Mouse (Mus musculus) G1E-ER4 (cell line): Measurements from ENCODE around the gene Wwtr1. TPM values are rescaled to one million over a fixed set of nuclear protein-coding genes. Genes with fewer than 3 reads are reported as not detected.

Experiments
- GATA1 ChIP-seq: IDR thresholded peaks from one replicate; pipeline ENCODE4 v1.8.0; 2012; ENCODE audit warnings: low read length, inconsistent platforms
- polyA plus RNA-seq: library from polyadenylated mRNA; stranded (reverse); fragments of >175 nt; gene quantifications from 2 replicates; pipeline ENCODE4 v1.2.3, GENCODE M21; 2012

Gene Wwtr1
- polyA plus RNA-seq, 1 experiment, result not detected

DNA sequence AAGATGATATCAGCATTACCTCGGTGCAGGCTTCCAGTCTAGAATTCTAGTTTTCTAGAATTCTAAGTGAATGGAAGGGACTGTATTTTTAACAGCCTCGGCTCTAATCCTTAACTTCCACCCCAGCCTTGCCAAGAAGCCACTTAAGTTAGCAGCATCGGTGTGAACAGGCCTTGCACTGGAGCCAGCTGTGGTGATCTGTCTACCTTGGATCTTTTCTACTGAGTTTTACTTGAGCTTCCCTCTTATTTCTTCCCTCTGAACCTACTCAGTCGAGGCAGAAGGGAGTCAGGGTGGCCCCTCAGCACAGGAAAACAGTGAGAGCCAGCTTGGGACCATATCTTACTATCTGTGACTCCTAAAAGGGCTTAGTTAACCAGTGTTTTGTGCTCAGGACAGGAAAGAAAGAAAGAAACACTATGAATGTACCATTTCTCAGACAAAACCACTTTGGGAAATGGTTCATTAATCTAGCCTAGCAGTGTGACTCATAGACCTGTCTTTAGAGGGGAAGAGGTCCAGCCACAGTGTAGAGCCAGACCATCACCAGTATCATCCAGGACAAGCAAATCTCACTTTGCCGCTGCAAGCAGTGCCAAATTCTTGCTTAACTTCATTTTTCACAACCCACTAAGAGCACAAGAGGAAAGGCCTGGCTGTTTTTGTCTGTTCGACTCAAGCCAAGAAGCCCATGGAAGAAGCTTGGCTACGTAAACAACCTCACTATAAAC is 65.6 kb downstream of the Wwtr1 start:
- no peak for TF ChIP-seq GATA1

DNA sequence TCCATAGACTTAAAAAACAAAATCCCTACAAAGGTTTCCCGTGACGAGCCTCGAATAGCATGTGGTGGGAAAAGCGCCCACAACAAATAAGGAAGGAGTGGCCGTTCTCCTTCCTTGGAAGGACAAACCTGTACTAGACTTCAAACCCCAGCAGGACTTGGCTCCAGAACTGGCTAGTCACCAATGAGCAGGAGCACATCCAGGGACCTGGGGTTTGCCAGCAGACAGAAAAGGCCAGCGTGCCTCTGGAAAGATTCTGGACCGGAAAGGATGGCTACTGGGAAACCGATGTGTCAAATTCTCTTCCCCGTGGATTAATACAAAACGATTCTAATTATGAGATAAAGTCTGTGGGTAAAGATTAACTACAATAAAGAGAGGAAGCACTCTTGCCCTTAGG is 69.7 kb downstream of the Wwtr1 start:
- TF ChIP-seq GATA1, result no peak

DNA sequence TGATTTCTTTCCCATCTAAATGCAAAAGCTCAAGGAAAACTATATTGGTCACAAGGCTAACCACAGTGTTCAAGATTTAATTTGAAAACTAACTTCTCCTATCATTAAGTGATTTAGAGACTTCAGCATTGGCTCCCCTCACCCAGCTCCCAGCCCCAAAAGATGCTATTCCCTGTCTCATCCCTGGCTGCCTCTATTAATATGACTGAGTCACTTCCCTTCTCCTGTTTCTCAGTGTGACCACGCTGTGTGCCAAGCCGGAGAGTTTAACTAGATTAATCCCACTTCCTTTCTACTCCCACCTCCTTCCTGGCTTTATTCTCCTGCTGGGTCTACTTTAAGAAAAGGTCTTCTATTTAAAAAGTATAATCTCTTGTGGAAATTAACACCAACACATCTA is 71.0 kb downstream of the Wwtr1 start:
- no peak for TF ChIP-seq GATA1

DNA sequence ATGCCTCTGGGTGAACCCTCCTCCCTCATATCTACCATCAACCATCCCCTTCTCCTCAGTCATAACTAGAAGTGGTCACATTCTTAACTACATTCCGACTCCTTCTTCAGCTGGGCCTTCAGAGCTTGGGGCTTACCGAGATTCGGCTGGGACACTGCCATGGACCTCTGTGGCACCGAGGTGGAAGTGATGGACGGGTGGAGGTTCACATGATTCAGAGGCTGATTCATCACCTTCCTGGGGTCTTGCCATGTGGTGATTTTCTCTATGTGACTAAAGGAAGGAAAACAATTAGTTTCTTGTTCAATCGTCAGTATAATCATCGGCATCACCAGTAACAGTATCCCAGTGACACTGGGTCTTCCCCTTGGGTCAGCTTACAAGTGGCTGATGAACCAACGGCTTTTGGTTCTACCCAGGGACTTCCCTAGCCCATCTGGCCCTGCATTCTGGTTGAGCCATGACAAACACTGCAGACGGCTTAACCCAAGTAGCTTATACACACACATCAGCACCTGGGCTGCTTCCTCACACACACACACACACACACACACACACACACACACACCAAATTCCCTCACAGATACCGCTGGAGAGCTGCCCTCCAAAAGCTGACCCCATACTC is 74.0 kb downstream of the Wwtr1 start:
- TF ChIP-seq GATA1, result no peak

DNA sequence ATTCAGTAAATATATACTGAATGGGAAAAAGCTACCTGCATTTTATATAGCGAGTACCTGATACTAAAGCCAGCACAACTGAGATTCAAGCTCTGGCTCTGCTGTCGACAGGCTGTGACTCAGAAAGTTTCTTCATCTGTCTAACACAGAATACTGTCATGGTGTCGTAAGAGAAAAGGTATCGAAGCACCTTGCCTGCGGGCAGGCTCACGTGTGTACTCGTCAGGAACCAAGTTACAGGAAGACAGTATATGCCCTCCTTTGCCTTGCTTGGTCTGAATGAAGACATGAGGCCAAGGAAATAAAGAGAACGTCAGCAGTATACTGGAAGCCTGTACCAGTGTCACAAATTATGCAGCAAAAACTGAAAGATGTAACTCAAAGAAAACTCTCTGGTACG is 74.9 kb downstream of the Wwtr1 start:
- no peak for TF ChIP-seq GATA1

DNA sequence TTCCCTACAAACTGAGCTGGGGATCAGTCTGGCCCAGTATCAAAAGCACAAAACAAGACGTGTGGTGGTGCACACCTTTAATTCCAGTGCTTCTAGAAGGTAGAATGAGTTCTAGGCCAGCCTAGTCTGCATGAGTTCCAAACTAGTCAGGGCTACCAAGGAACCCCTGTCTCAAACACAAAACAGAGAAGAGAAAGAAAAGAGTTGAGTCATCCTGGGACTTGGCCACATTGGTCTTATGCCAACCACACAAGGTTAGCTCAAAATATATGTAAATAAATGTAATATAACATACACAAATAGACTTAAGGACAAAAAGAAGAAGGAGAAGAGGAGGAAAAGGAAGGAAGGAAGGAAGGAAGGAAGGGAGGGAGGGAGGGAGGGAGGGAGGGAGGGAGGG is 77.9 kb downstream of the Wwtr1 start:
- no peak for TF ChIP-seq GATA1

DNA sequence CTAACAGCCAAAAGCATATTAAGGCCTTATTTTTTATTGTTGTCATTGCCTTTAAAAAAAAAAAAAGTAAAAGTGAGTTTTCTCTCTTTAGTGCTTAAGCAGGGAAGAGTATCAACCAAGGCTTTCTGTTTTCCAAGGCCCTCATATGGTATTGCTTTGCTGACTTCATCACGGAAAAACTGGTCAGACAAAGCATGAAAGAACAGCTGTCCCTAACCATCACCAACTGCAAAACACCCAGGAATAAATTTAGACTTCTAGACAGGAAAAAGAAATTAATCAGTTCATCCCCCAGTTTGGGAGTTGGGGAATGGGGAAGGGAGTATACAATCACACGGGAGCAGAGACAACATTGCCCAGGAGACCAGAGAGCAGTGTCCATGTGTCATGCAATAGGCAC is 79.3 kb downstream of the Wwtr1 start:
- TF ChIP-seq GATA1, result no peak

DNA sequence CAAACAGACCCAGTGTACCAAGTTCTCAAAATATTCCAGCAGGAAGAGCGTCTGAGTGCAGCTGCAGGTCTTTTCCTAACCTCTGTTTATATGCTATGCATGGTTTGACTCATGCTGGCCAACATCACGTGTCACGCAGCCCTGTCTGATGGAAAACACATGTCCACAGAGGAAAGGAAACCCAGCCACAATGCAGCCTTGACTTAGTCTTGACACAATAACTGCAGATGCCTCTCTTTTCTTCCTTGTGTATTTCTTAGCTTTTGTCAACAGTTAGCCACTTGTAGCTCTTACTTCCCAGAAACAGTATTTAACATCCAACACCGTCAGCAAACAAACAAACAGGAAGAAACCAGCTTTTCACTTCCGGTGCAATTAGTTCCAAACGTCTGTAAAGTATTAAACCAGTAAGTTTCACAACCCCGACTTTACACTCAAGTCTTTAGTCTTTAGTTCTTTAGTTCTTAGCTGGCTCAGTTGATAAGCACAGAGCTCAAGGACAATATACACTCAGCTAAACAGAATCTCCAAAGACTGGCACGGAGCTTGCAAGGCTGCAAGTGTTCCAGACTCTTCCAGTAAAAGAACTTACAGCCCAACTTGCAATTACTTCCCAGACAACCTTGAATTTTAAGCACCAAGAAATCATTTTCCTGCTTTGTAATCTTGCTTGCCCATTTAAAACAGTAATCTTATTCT is 88.1 kb downstream of the Wwtr1 start:
- TF ChIP-seq GATA1, result no peak

DNA sequence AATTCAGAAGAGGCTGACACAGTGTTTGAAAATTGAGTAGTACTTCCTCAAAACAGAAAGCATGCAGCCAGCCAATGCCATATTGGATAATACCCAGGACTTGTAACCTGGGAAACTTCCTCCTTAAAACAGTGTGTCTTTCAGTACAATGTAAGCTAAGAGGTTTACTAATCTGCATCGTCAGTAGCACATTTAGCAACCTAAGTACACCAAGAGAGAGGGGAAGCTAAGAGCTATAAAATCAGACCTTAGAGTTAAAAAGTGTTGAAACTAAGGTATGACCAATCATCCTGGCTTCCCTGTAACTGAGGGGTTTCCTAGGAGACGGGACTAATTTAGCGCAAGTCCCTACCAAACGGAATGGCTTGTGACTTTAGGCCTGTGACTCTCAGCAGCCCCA is 89.6 kb downstream of the Wwtr1 start:
- no peak for TF ChIP-seq GATA1

DNA sequence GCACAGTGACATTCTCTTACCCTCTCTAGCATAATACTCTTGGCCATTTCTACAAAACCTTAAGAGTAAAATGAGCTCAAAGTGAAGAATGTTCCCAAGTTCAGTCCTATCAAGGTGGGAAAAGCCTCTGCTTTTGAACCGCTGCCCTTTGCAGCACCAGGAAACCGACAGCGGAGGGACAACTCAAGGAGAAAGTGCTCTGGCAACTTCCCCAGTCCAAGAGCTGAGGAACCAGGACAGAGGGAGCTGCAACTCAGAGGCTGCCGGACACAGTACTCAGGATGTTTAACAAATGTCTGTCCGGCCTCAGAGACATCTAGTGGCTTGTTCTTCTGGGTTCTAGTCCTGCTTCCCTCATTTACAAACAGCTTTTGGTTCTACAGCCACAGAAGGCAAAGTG is 93.7 kb downstream of the Wwtr1 start:
- no peak for TF ChIP-seq GATA1

DNA sequence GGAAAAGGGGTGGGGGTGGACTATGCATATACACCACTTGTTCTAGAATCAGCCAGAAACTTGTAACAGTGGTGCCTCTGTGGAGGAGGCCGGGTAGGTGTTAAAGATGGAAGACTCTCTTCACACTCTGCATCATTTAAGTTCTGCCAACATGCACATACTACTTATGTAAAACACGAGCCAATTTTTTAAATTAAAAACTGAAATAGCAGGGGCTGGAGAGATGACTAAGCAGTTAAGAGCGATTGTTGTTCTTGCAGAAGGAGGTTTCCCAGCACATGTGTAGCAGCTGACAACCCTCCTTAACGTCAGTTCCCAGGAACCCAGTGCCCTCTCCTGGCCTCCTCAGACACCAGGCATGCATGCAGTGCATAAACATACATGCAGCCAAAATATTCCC is 95.1 kb downstream of the Wwtr1 start:
- no peak for TF ChIP-seq GATA1

DNA sequence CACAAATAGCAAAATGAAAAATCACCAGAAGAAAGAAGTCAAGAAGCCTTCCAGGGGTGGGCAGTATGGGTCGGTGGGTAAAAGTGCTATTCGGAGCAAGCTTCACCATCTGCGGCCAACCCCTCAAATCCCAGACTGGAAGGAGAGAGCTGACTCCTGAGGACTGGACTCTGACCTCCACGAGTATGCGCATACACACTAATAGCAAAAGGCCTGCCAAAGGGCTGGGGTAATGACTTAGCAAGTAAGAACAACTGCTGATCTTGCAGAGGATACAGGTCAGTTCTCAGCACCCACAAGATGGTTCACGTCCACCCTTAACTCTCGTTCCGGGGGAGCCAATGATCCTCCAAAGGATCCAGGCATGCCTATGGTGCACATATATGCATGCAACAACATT is 101.3 kb downstream of the Wwtr1 start:
- TF ChIP-seq GATA1, result no peak

DNA sequence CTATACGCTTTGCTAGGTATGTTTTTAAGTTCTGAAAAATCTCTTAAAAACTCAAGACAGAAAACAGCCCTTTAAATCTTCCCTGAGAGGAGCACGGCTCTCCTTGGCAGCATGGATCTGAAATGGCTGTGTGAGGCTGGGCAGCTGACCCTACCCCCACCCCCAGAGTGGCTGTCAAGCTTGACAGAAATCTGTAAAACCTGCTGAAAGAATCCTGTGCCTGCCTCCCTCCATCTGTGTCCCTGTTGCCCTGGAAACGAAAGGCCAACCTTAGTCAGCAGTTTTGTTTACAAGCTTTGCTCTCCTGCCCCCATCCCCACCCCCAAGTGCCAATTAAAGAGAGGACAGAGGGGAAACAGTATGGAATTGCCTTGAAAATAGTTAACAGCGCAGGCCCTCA is 103.3 kb downstream of the Wwtr1 start:
- no peak for TF ChIP-seq GATA1

DNA sequence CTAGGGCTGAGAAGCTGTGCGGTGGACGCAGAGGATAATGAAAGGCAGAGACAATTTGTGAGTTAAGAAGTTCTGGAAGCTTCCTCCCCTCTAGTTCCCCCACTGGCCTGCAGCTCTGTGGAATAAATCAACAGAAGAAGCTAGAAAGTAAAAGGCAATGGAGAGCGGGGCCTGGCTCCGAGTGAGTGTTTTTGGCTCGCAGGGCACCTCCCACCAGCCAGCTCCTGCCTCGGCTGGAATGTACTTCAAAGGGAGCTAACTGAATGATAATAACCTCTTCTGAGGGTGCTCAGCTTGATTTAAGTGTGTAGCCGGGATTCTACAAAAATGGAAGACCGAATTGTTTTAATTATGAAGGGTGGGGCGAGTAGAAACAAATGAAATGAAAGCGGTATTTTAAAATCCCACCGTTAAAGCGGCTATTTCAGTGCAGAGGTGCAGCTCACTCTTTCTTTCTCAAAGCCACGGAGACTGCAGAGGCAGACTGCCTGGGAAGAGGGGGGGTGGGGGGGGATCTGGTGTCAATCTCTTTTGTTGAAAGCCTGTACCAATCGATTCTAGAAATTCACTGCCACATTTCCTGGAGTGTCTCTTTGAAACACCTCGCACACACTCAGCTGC is 104.6 kb downstream of the Wwtr1 start:
- TF ChIP-seq GATA1, result no peak

DNA sequence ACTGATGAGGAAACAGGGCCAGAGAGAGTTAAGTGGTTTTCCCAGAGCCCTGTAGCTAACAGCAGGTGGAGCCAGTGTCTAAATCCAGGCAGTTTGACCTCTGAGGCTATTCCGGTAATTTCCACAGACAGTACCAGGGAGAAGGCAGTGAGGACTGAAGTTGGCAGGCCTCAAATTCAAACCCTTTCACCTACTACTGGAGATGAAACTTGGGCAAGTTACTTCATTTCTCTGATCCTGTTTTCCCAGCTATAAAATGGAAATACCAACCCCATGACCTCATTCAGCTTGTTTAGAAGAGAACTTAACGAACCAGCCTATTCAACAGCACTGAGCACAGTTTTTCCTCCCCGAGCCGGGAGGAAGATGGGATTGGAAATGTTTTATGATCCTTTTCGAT is 105.4 kb downstream of the Wwtr1 start:
- TF ChIP-seq GATA1, result no peak

DNA sequence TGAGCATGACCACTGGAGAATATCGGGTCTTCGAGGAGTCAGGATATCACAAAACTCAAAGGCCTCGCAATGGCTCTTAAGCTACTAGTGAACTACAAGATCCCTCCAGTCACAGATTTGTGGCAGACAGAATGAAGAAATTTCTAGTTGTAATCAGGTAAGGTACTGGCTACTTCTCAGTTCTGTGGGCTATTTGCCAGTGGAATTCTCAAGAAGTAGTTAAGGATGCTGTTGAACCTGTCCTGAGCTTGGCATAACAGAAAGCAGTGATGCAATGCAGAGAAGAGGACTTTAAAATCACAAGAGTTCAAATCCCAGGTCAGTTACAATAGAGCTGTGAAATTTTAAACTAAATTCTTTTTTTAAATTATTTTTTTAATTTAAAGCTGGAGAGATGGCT is 106.4 kb downstream of the Wwtr1 start:
- no peak for TF ChIP-seq GATA1
